Mouse (Mus musculus) kidney, postnatal 36 days (tissue): Measurements from ENCODE around the gene Prune2.

Experiments
- DNase-seq, 2 experiments: peaks; one replicate each; pipeline ENCODE4 v3.0.0; 2021 to 2022; ENCODE audit warnings: mixed read lengths in 2 of 2

Prune2 gene

GRCm38 (mm10) chr19:17264481-17265196 is 308.7 kb downstream of the Prune2 start:
- DNase-seq, result no peak

DNA sequence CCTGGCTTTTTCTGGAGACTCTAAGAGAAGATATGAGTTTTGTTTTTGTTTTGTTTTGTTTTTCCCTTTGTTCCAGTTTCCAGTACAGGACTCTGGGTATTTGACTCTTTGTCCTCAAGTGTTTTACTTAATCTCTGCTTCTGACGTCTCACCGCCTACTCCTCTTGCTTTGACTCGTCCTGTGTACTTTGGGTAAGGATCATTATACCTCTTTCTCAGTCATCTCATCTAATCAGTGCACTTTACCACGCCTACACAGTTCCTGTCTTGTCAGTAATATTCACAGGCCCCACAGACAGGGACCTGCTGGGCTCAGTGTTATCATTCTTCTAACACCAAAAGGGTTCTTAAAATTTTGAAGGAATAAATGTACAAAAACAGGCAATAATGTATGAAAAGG is 312.8 kb downstream of the Prune2 start:
- no peak for DNase-seq

- DNase-seq, result no peak
Observed at GRCm38 (mm10) chr19:17271179-17271622, 315.3 kb downstream of the Prune2 start.

DNA sequence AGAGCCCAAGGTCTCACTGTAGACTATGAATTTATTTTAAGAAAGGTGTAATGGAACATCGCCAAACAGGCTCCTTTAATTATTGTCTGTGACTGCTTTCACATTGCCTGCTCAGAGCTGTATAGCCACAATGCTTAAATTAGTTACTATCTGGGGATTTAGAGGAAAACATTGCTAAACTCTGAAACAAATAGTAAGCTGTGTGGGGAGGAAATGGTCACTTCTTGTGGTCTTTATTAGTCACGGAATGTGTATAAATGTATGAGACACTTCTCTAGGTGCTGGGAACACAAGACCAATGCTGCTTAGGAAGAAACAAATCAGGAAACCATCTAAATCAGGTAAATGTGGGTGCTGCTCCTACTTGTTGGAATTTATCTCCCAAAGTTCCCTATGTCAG is 317.1 kb downstream of the Prune2 start:
- DNase-seq, result no peak
